Mouse (Mus musculus): ENCODE measurements around the gene Tmem135.
A peak's percentile ranks its signal among the peaks of the same experiment; 100 is the strongest.

The Tmem135 gene

DNA sequence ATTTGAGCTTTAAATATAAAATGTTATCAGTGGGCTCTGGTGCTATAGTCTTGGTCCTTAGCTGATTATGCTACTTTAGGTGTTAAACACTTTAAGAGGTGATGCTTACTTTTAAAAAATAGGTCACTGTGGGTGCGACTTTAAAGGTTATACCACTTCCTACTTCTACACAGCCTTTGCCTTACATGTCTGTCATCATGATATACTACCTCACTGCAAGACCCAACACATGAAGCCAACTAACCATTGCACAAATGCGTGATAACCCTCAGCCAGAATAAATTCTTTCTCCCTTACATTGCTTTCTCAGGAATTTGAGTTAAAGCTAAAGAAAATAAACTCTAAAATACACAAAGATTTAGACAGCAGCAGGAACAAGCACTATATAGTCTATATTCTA lies 150.7 kb downstream of the Tmem135 start:
- DNase-seq (ENCODE audit: low read depth, low spot score): no peak

- DNase-seq (ENCODE audit: low read depth, low spot score): no peak
Observed at GRCm38 (mm10) chr7:89251880-89252453, 152.1 kb downstream of the Tmem135 start.

- no peak for DNase-seq (ENCODE audit: low read depth, low spot score)
Observed at GRCm38 (mm10) chr7:89248135-89248850, 155.7 kb downstream of the Tmem135 start.

DNA sequence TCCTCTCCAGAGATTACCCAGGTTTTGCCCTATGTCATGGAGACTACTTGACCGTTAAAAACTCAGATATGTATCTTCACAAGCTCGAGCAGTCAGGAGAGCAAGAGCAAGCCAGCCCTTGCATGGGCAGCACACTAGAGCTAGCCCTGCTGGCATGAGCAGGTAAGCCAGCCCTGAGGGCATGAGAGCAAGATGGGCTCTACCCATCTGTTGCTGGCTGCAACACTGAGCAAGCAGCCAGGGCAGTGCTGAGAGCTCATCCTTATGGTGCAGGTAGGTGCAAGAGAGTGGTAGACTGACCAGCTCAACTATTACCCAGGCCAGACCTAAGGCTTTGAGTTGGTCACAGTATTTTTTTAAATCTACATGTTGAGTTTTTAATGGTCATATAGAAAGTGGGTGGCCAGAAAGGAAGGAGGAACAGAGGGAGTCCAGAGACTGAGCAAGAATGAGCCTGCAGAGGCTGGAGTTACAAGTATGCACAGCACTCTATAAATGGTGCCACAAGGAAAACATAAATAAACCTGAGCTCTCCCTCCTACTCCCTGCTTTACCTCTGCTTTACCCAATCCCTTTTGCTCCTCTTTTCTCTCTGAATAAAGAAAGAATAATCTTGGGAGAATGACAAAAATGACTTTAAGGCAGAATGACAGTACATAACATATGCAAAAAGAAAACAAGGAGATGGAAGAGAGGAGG lies 156.9 kb downstream of the Tmem135 start:
- no peak for DNase-seq (ENCODE audit: low read depth, low spot score)

DNA sequence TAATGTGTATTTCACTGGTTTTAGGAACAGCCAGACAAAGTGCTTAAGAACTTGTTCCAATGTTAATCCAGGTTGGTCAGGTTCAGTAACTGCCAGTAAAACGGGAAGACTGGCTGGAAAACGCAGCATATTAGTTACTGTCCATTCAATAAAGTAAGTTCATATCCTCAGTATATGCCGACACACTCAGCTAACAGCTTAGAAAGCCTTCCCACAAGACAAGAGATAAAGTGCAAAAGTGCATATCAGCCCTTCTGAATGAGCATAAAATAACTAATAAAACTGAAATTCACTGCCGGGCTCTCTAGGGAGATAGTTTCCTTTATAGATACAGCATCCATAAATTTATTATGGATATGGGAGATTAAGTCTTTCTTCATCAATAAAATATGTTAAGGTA lies 161.5 kb downstream of the Tmem135 start:
- DNase-seq (ENCODE audit: low read depth, low spot score): no peak

DNA sequence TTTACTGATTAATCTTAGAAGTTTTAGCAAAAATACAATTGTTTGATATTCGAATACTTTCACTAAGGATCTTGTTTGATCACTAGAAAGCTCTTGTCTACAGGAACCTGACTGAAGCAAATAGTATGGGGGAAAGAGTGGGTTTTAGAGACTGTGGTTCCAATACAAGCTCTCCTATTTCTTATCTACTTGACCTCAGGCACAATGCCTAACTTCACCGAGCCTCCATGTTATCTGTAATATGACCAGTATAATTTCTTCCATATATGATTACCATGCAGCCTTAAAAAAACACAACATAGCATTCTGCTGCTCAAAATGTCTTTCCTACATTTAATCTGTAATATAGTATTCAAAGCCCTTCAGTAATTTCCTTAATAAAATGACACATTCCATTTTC lies 161.9 kb downstream of the Tmem135 start:
- no peak for DNase-seq (ENCODE audit: low read depth, low spot score)

DNA sequence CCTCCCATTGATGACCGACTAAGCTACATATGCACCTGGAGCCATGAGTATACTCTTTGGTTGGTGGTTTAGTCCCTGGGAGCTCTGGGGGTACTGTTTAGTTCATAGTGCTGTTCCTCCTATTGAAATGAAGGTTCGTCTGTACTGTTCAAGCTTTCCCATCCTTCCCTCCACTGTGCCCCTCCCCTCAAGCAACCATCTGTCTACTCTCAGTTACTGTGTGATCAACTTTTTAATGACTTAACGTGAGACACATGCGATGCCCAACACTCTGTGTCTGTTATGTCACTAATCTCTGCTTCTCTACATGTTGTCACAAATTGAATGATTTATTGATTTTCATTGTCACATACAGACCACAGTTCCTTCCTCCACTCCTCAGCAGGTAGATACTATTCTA lies 164.4 kb downstream of the Tmem135 start:
- DNase-seq (ENCODE audit: low read depth, low spot score): no peak

- no peak for DNase-seq (ENCODE audit: low read depth, low spot score)
Observed at GRCm38 (mm10) chr7:89236592-89236991, 167.4 kb downstream of the Tmem135 start.

DNA sequence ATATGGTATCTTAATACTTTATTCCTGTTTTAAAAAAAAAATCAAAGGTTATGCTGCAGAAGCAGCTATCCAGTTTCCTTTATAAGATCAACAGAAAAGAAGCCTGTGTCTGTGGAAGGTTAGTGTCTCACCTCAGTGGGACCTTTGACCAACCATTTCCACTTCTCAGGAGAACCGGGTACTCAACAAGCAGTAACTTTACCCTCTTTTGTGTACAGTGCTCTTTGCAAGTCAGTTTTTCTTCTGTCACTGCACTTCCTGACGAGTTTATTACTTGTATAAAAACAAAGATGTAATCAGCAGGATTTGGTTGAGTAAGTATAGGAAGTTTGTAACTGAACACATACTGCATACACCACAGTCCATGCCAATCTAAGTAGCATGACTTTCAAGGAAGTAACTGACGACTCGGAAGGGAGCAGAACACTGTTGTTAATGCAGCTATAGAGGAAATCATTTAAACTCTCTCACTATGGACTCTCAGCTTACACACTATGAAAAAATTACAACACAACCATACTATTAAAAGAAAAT lies 168.0 kb downstream of the Tmem135 start:
- no peak for DNase-seq (ENCODE audit: low read depth, low spot score)

GRCm38 (mm10) chr7:89232499-89233145 lies 171.4 kb downstream of the Tmem135 start:
- no peak for DNase-seq (ENCODE audit: low read depth, low spot score)

DNA sequence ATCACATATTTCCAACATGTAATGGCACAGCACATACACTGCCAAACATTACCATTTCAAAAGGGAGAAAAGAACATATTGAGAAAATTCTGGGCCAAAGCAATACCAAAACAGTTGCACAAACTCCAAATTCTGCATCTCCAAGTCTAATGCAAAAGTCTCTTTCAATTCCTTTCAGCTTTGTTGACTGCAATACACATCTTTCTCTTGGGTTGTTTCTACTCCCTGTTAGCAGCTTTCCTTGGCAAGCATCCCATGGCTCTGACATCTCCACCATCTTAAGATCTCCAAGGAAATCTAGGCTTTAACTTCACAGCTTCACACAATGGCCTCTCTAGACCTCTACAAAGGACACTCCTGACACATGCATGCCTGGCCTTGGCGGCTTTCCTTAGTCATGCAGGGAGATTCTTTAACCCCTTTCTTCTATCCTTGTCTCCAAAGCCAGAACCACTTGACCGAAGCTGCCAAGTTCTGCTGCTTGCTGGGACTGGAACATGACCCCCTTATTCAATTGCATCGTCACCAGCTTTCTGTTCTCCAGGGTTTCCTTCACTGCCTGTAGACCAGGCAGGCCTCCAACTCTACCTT lies 172.7 kb downstream of the Tmem135 start:
- DNase-seq (ENCODE audit: low read depth, low spot score): no peak

- DNase-seq (ENCODE audit: low read depth, low spot score): no peak
Observed at GRCm38 (mm10) chr7:89222609-89223008, 181.4 kb downstream of the Tmem135 start.

DNA sequence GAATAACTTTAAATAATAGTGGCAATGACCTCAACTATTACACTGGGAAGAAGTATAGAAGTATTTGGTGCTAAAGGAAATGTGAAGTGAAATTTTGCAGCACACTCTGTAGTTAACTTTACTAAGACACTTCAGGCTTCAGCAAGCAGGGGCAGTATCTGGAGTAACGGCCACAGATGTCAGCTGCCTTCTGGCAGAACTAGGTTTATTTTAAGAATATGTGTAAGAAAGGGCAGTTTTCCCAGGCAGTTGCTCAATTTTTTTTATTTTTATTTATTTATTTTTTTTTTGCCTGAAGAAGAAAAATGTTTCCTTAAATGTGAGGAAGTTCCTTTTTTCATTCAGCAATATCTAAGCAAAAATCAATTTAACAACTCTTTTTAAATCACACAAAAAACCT lies 187.4 kb downstream of the Tmem135 start:
- DNase-seq (ENCODE audit: low read depth, low spot score): peak; percentile 72

- DNase-seq (ENCODE audit: low read depth, low spot score): peak; percentile 46
Observed at GRCm38 (mm10) chr7:89216118-89216517, 187.9 kb downstream of the Tmem135 start.

- DNase-seq (ENCODE audit: low read depth, low spot score): no peak
Observed at GRCm38 (mm10) chr7:89215714-89216113, 188.3 kb downstream of the Tmem135 start.

DNA sequence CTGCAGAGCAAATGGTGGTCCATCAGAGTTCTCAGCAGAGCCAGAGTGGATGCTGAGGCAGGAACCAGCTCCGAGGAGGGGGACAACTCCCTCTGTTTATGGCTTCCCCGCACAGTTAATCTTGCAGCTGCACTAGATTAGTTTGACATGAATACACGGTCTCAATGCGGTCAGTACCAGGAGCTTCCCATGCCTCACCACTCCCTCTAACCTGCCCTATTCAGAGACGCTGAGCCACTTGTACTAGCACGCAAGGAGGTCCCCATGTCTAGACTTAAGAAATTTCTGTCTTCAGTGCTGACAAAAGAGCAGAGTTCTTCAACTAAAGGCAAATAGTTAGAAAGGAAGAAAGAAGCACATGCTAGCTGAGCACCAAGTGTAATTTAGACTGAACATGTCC lies 193.5 kb downstream of the Tmem135 start:
- no peak for DNase-seq (ENCODE audit: low read depth, low spot score)

DNA sequence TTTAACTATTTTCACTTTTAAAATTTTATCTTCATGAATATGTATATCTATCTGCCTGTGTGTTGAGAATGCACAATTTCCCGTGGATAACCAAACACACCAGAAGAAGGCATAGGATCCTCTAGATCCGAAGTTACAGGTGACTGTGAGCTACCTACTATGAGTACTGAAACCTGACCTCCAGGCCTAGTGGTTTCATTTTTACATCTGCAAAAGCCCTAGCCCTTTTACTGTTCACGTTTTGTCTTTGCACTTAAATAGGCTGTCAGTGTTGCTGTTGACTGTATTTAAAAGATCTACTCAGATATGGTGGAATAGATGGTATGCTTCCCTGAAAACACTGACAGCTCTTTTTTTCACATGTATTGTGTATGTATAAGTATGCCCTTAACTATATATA lies 197.9 kb downstream of the Tmem135 start:
- DNase-seq (ENCODE audit: low read depth, low spot score): no peak

- no peak for DNase-seq (ENCODE audit: low read depth, low spot score)
Observed at GRCm38 (mm10) chr7:89205402-89205801, 198.6 kb downstream of the Tmem135 start.

DNA sequence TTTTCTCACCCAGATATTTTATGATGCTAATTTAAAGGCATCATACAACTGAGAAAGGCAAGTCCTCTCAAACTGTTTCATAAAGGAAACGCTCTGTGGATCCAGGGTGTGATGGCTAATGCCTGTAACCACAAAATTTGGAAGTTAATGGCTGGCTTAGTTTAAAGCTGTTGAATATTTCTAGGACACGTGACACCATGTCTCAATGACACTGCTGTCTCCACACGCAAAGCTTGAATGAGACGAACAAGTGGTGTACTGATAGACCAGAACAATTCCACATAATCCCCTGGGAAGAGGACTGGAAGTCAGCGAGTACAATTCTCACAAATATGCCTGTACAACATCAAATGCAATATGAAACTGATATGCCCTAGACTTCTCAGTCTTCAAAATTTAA lies 200.9 kb downstream of the Tmem135 start:
- no peak for DNase-seq (ENCODE audit: low read depth, low spot score)

GRCm38 (mm10) chr7:89201954-89202353 lies 202.1 kb downstream of the Tmem135 start:
- DNase-seq (ENCODE audit: low read depth, low spot score): no peak

DNA sequence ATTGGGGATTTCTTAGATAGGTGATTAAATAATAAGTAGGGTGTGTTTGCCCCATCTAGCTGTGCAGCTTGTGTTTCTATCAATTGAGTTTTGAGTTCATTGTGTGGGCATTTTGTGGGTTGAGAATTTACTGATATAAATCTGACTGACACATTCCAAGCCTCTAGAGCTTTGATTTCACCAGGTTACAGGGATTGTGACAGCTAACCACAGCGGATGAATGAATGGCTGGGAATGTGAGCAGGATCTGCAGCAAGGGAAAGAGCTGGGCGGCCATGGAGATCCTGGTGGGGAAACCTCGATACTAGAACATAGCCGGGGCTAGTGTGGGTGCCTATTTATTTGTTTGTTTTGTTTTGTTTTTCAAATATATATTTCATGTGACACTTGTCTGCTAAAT lies 205.5 kb downstream of the Tmem135 start:
- no peak for DNase-seq (ENCODE audit: low read depth, low spot score)

- DNase-seq (ENCODE audit: low read depth, low spot score): peak; percentile 33
Observed at GRCm38 (mm10) chr7:89193459-89193858, 210.6 kb downstream of the Tmem135 start.

Data from skeletal muscle tissue, adult 2 months (tissue).